Mouse (Mus musculus): Measurements from ENCODE around the gene Ext2. TPM values are rescaled to one million over a fixed set of nuclear protein-coding genes. Genes with fewer than 3 reads are reported as not detected.

Gene Ext2
- polyA plus RNA-seq, 1 experiment from 2014 or later = 68.3 TPM

- Histone ChIP-seq H3K4me1 (peaks cover 21% of the 10 kb centered on the region), H3K4me2 (no peak overlapping the region), H3K4me3 (no peak overlapping the region), H3K9ac (no peak overlapping the region), H3K27me3 (replicated peaks) (no peaks in the 10 kb centered on the region), H3K27ac (replicated peaks) (no peak overlapping the region), H3K9me3 (no peaks in the 10 kb centered on the region), H3K36me3 (peaks cover 33% of the 10 kb centered on the region)
- WGBS = 60% methylated on average over 12 of the region's 12 CpGs
- ATAC-seq (ENCODE audit: extremely low read depth, insufficient number of reproducible peaks, low FRiP score, low TSS enrichment) = no peak
These were observed 37.5 kb downstream of the Ext2 start for GRCm38 (mm10) chr2:93784721-93785431.

GRCm38 (mm10) chr2:93783926-93784539 lies 38.3 kb downstream of the Ext2 start:
- peaks cover 29% of the 10 kb centered on the region for H3K4me1 ChIP-seq
- H3K4me2 ChIP-seq = no peak overlapping the region
- no peak overlapping the region; the same call in 1 of the 2 replicates for H3K9ac ChIP-seq
- WGBS = 65% methylated on average over 9 of the region's 9 CpGs
- no peaks in the 10 kb centered on the region for H3K27me3 ChIP-seq (replicated peaks)
- no peaks in the 10 kb centered on the region for H3K9me3 ChIP-seq
- H3K27ac ChIP-seq (replicated peaks) = no peak overlapping the region
- H3K4me3 ChIP-seq = no peak overlapping the region
- peaks cover 30% of the 10 kb centered on the region for H3K36me3 ChIP-seq
- ATAC-seq (ENCODE audit: extremely low read depth, insufficient number of reproducible peaks, low FRiP score, low TSS enrichment) = no peak

DNA sequence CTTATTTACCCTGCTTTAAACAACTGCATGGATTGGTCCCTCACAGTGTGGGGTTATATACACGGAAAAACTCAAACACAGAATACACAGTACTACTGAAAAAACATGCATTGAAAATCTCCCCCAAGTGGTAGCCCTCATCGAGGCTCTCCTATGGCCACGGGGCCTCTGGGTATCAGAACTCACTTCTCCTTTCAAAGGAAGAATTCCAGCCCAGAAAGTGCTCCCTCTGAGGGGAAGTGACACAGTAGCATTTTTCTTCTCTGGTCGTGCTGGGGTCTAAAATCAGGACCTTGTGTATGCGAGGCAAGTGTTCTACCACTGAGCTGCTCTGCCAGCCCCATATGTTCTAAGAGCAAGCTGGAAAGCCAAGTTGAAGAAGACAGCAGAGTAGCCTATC lies 39.7 kb downstream of the Ext2 start:
- 62% methylated on average over 5 of the region's 5 CpGs for WGBS
- ATAC-seq (ENCODE audit: extremely low read depth, insufficient number of reproducible peaks, low FRiP score, low TSS enrichment) = no peak
- H3K9me3 ChIP-seq = no peaks in the 10 kb centered on the region

GRCm38 (mm10) chr2:93782156-93782555 lies 40.2 kb downstream of the Ext2 start:
- Histone ChIP-seq H3K27me3 (replicated peaks) (no peaks in the 10 kb centered on the region), H3K36me3 (0 out of 2 replicates have a peak, but pooled peaks cover 16% of the 10 kb centered on the region), H3K4me2 (no peak overlapping the region), H3K9me3 (no peaks in the 10 kb centered on the region), H3K4me3 (no peak overlapping the region), H3K27ac (replicated peaks) (no peak overlapping the region), H3K9ac (no peak overlapping the region), H3K4me1 (peaks cover 36% of the 10 kb centered on the region)
- ATAC-seq (ENCODE audit: extremely low read depth, insufficient number of reproducible peaks, low FRiP score, low TSS enrichment) = no peak
- WGBS = 82% methylated on average over 4 of the region's 4 CpGs

More for the DNA sequence above, 39.7 kb downstream of the Ext2 start:
- H3K27me3 ChIP-seq (replicated peaks) = no peaks in the 10 kb centered on the region
- no peak overlapping the region for H3K27ac ChIP-seq (replicated peaks)
- no peak overlapping the region for H3K4me2 ChIP-seq
- no peak overlapping the region for H3K4me3 ChIP-seq
- peaks cover 21% of the 10 kb centered on the region; the same call in 1 of the 2 replicates for H3K36me3 ChIP-seq
- H3K9ac ChIP-seq = no peak overlapping the region
- H3K4me1 ChIP-seq = peaks cover 36% of the 10 kb centered on the region

GRCm38 (mm10) chr2:93780528-93780927 lies 41.8 kb downstream of the Ext2 start:
- ATAC-seq (ENCODE audit: extremely low read depth, insufficient number of reproducible peaks, low FRiP score, low TSS enrichment) = no peak
- Histone ChIP-seq H3K4me1 (peaks cover 50% of the 10 kb centered on the region), H3K27ac (replicated peaks) (no peak overlapping the region), H3K4me3 (no peak overlapping the region), H3K27me3 (replicated peaks) (no peaks in the 10 kb centered on the region), H3K9me3 (no peaks in the 10 kb centered on the region), H3K9ac (no peak overlapping the region), H3K36me3 (0 out of 2 replicates have a peak, but pooled peaks cover 9% of the 10 kb centered on the region), H3K4me2 (no peak overlapping the region)
- 76% methylated on average over 10 of the region's 10 CpGs for WGBS

DNA sequence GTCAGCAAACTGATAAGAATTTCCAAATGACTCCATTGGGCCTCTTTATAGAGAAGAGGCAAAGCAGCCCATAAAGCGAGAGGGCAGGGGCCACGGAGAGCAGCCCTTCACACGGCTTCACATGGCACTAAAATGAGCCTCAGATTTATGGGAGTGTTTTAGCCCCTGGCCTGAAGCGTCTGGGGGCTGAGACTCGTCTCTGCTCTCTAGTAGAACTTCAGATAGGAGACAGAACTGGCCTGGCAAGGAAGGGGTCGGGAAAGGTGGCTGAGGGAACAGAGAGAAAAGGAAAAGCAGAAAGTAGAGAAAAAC lies 42.5 kb downstream of the Ext2 start:
- Histone ChIP-seq H3K9ac (peak overlapping the region; percentile 56; the same call in 1 of the 2 replicates), H3K9me3 (no peaks in the 10 kb centered on the region), H3K4me1 (peaks cover 57% of the 10 kb centered on the region), H3K4me2 (no peak overlapping the region), H3K4me3 (no peak overlapping the region), H3K27me3 (replicated peaks) (no peaks in the 10 kb centered on the region), H3K27ac (replicated peaks) (peak overlapping the region; percentile 42; the same call in 1 of the 2 replicates), H3K36me3 (0 out of 2 replicates have a peak, but pooled peaks cover 8% of the 10 kb centered on the region)
- ATAC-seq (ENCODE audit: extremely low read depth, insufficient number of reproducible peaks, low FRiP score, low TSS enrichment) = no peak
- WGBS = 24% methylated on average over 6 of the region's 6 CpGs

- H3K4me1 ChIP-seq = peaks cover 61% of the 10 kb centered on the region
- 54% methylated on average over 16 of the region's 16 CpGs for WGBS
- H3K9me3 ChIP-seq = no peaks in the 10 kb centered on the region
- no peaks in the 10 kb centered on the region for H3K27me3 ChIP-seq (replicated peaks)
- 0 out of 2 replicates have a peak, but pooled peaks cover 6% of the 10 kb centered on the region for H3K36me3 ChIP-seq
- ATAC-seq (ENCODE audit: extremely low read depth, insufficient number of reproducible peaks, low FRiP score, low TSS enrichment) = no peak
- no peak overlapping the region for H3K4me2 ChIP-seq
- H3K27ac ChIP-seq (replicated peaks) = peak overlapping the region; percentile 42; the same call in 1 of the 2 replicates
- peak overlapping the region; percentile 56 for H3K9ac ChIP-seq
- H3K4me3 ChIP-seq = no peak overlapping the region
These were observed 43.1 kb downstream of the Ext2 start for GRCm38 (mm10) chr2:93779081-93779896.

- peaks cover 60% of the 10 kb centered on the region for H3K4me1 ChIP-seq
These were observed 43.8 kb downstream of the Ext2 start for GRCm38 (mm10) chr2:93778616-93779015.

DNA sequence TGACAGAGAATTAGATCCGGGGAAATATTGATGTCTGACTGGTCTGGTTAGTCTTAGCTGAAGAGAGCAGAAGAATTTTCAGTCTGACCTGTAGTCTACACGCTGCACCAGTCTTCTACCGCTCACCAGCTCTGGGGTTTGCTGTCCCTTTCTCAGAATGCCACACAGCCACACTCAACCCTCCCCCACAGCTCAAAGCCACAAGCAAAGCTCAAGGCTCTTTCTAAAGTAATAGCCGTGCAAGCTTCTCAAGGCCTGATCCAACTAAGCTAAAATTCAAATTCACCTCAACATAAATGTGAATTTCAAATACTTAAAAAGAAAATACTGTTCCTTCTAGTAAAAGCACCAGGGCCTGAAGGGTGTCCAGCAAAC lies 45.3 kb downstream of the Ext2 start:
- H3K9me3 ChIP-seq = no peaks in the 10 kb centered on the region
- no peak for ATAC-seq (ENCODE audit: extremely low read depth, insufficient number of reproducible peaks, low FRiP score, low TSS enrichment)
- H3K9ac ChIP-seq = no peak overlapping the region
- WGBS = 73% methylated on average over 4 of the region's 4 CpGs
- H3K27me3 ChIP-seq (replicated peaks) = no peaks in the 10 kb centered on the region
- no peak overlapping the region for H3K4me3 ChIP-seq
- 0 out of 2 replicates have a peak, but pooled peaks cover 3% of the 10 kb centered on the region for H3K36me3 ChIP-seq
- H3K4me2 ChIP-seq = no peak overlapping the region
- H3K27ac ChIP-seq (replicated peaks) = no peak overlapping the region
- H3K4me1 ChIP-seq = peaks cover 69% of the 10 kb centered on the region

More at GRCm38 (mm10) chr2:93778616-93779015, 43.8 kb downstream of the Ext2 start:
- no peak for ATAC-seq (ENCODE audit: extremely low read depth, insufficient number of reproducible peaks, low FRiP score, low TSS enrichment)
- H3K9ac ChIP-seq = no peak overlapping the region
- no peaks in the 10 kb centered on the region for H3K27me3 ChIP-seq (replicated peaks)
- H3K27ac ChIP-seq (replicated peaks) = no peak overlapping the region
- H3K9me3 ChIP-seq = no peaks in the 10 kb centered on the region
- no peak overlapping the region for H3K4me2 ChIP-seq
- no peak overlapping the region for H3K4me3 ChIP-seq
- WGBS = 76% methylated on average over 5 of the region's 5 CpGs
- 0 out of 2 replicates have a peak, but pooled peaks cover 5% of the 10 kb centered on the region for H3K36me3 ChIP-seq

DNA sequence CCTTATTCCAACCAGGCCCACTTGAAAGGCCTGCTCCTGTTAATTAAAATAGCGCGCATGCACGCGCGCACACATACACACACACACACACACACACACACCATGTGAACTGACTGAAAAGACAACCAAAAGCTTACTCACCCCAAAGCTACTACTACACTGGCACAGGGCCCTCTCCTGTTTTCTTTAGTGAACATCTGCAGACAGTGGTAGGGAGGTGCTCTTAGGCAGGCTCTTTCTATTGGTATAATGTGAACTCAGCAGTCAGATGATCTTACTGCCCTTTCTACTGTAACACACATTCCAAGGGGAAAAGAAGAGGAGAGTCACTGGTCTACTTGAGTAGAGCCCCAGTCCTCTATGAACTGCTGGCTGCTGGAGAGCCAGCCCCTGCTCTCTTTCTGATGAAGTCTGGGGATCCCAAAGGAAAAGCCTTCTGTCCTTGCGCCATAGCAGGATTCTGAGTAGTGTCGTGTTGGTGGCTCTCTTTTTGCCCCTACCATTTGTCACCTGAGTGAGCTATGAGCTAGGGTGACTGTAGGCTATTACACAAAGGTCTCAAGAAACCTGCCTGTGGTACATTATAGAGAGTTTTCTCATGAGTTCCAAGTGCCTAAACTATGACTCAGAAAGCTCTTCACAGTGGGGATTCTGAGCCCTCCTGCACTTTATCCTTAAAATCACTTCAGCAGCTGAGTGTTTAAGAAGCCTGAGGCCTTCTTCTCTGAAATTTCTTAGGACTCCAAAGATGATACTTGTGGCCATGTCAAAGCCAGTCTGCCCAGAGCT lies 45.9 kb downstream of the Ext2 start:
- H3K27me3 ChIP-seq (replicated peaks) = no peaks in the 10 kb centered on the region
- no peak for ATAC-seq (ENCODE audit: extremely low read depth, insufficient number of reproducible peaks, low FRiP score, low TSS enrichment)
- 91% methylated on average over 7 of the region's 7 CpGs for WGBS
- H3K4me3 ChIP-seq = no peak overlapping the region
- H3K4me2 ChIP-seq = no peak overlapping the region
- no peak overlapping the region for H3K27ac ChIP-seq (replicated peaks)
- peaks cover 67% of the 10 kb centered on the region for H3K4me1 ChIP-seq
- H3K36me3 ChIP-seq = 0 out of 2 replicates have a peak, but pooled peaks cover 3% of the 10 kb centered on the region
- H3K9me3 ChIP-seq = no peaks in the 10 kb centered on the region
- H3K9ac ChIP-seq = no peak overlapping the region; the same call in 1 of the 2 replicates

Measured in heart, embryonic 13.5 days (tissue).